13 mouse cellular contexts compared by ENCODE assay signal in genomic region chr8:4730942-4731341, GRCm38 (mm10). TPM values are rescaled to one million over a fixed set of nuclear protein-coding genes. Genes with fewer than 3 reads are reported as not detected.
A peak's percentile ranks its signal among the peaks of the same experiment; 100 is the strongest.
DNase-seq lines count a peak whose midpoint lies in the region; ATAC-seq and TF ChIP-seq lines count a peak whose summit lies in the region.
"Had no signal": no experiment of that assay in that cellular context is flagged by ENCODE, and none has a peak within 500 bp of the region (broad histone marks: within the 10 kb centered on the region; RNA-seq: fewer than 3 reads in every experiment).

No protein-coding gene starts in this region.

- no peak for ATAC-seq in liver, embryonic 14.5 days (ENCODE audit: insufficient read depth)
- ATAC-seq in liver, embryonic 12.5 days = no peak
- peak; percentile 36 for ATAC-seq in activated CD4-positive, CD25-positive, alpha-beta regulatory T cell, adult 4 months

- no peak for TF ChIP-seq POLR2A in CH12.LX (IDR thresholded peaks at IDR 0.05; ENCODE audit: low read depth, low read length)

- H3K36me3 ChIP-seq in liver, embryonic 14.5 days (replicated peaks; ENCODE audit: control insufficient read depth, insufficient read depth, low read depth) = peaks cover under 1% of the 10 kb centered on the region; the same call in 1 of the 2 replicates
- H3K36me3 ChIP-seq in liver, embryonic 12.5 days = peaks cover 10% of the 10 kb centered on the region
- H3K36me3 ChIP-seq in CH12.LX (replicated peaks in 1 of 2; ENCODE audit: control insufficient read depth in 1 of 2, insufficient read depth in 1 of 2, low read length in 1 of 2) = peaks cover 4 to 8% of the 10 kb centered on the region in 2 experiments

- no peak overlapping the region for H3K9ac ChIP-seq in liver, embryonic 14.5 days (replicated peaks)
- H3K9ac ChIP-seq in liver, embryonic 12.5 days = no peak overlapping the region
- H3K9ac ChIP-seq in CH12.LX (ENCODE audit: insufficient read depth, low read depth) = no peak overlapping the region
- H3K9ac ChIP-seq: embryonic facial prominence, embryonic 12.5 days; forebrain, embryonic 12.5 days; limb, embryonic 12.5 days had no signal

- in situ Hi-C loops in CH12.LX (cut with MboI; ENCODE audit: low pct_ligation_motif_present, low pct_unique_long_range_greater_than_20kb, low sequenced_read_pairs) = no loop called here

- dilution Hi-C loops in CH12.LX (cut with MboI; ENCODE audit: extremely low pct_ligation_motif_present, extremely low pct_unique_long_range_greater_than_20kb, low sequenced_read_pairs) = no loop called here

- no peaks in the 10 kb centered on the region for H3K27me3 ChIP-seq in liver, embryonic 14.5 days (ENCODE audit: control insufficient read depth, insufficient read depth, low read length)
- H3K27me3 ChIP-seq in liver, embryonic 12.5 days (replicated peaks) = no peaks in the 10 kb centered on the region
- H3K27me3 ChIP-seq in CH12.LX (replicated peaks) = no peaks in the 10 kb centered on the region
- H3K27me3 ChIP-seq: embryonic facial prominence, embryonic 12.5 days; forebrain, embryonic 12.5 days; limb, embryonic 12.5 days had no signal

- peak; percentile 80 for TF ChIP-seq RAD21 in CH12.LX (IDR thresholded peaks at IDR 0.05; ENCODE audit: low read depth, low read length)

- peak; percentile 65 for TF ChIP-seq CTCF in liver, embryonic 14.5 days (IDR thresholded peaks at IDR 0.05; ENCODE audit: low read depth)
- TF ChIP-seq CTCF in CH12.LX (conservative IDR thresholded peaks at IDR 0.05 in 1 of 2, IDR thresholded peaks at IDR 0.05 in 1 of 2; ENCODE audit: low read depth in 2 of 2, low read length in 2 of 2) = peak; percentile 33 to 80; a peak in 3 of 4 replicates

- no peak overlapping the region for H3K27ac ChIP-seq in liver, embryonic 14.5 days
- H3K27ac ChIP-seq in liver, embryonic 12.5 days = no peak overlapping the region
- H3K27ac ChIP-seq in CH12.LX (ENCODE audit: insufficient read depth, low read depth) = no peak overlapping the region
- H3K27ac ChIP-seq: embryonic facial prominence, embryonic 12.5 days; forebrain, embryonic 12.5 days; limb, embryonic 12.5 days had no signal

- no peaks in the 10 kb centered on the region for H3K9me3 ChIP-seq in liver, embryonic 14.5 days (ENCODE audit: control insufficient read depth, low read length)
- H3K9me3 ChIP-seq in liver, embryonic 12.5 days (replicated peaks) = no peaks in the 10 kb centered on the region
- H3K9me3 ChIP-seq in CH12.LX (replicated peaks; ENCODE audit: low read length) = no peaks in the 10 kb centered on the region
- H3K9me3 ChIP-seq: embryonic facial prominence, embryonic 12.5 days had no signal

- DNase-seq in liver, embryonic 14.5 days (ENCODE audit: low read depth in 3 of 3, low spot score in 3 of 3) = peak in 1 of 3 experiments; percentile 6
- peak; percentile 40 for DNase-seq in CH12.LX (ENCODE audit: extremely low read depth)
- DNase-seq in naive thymus-derived CD4-positive, alpha-beta T cell, adult 2 months (ENCODE audit: low read depth) = peak; percentile 12
- no peak for DNase-seq in Muller cell, postnatal 12 days (ENCODE audit: inconsistent ontology term)
- DNase-seq in left cerebral cortex, adult 18-20 months (ENCODE audit: low spot score in 2 of 2) = no peak
- DNase-seq: cerebellum, adult 8-10 months; gastrocnemius, postnatal 14 days; thymus, adult 2 months had no signal

- no peak for TF ChIP-seq EP300 in liver, embryonic 14.5 days (IDR thresholded peaks at IDR 0.05; ENCODE audit: low read depth)
- no peak for TF ChIP-seq EP300 in CH12.LX (IDR thresholded peaks at IDR 0.05; ENCODE audit: low read length)

- no peaks in the 10 kb centered on the region for H3K79me2 ChIP-seq in CH12.LX (replicated peaks; ENCODE audit: control insufficient read depth, extremely low read depth, insufficient read depth, poor library complexity, severe bottlenecking)

- H3K4me2 ChIP-seq in liver, embryonic 14.5 days (ENCODE audit: low read depth) = no peak overlapping the region
- no peak overlapping the region for H3K4me2 ChIP-seq in liver, embryonic 12.5 days
- no peak overlapping the region for H3K4me2 ChIP-seq in CH12.LX (ENCODE audit: insufficient read depth, low read depth, poor library complexity, severe bottlenecking)
- H3K4me2 ChIP-seq: embryonic facial prominence, embryonic 12.5 days; forebrain, embryonic 12.5 days; limb, embryonic 12.5 days had no signal

- no peaks in the 10 kb centered on the region for H3K4me1 ChIP-seq in liver, embryonic 14.5 days (replicated peaks; ENCODE audit: control insufficient read depth in 2 of 2, insufficient read depth in 2 of 2, low read length in 1 of 2)
- no peaks in the 10 kb centered on the region for H3K4me1 ChIP-seq in liver, embryonic 12.5 days
- H3K4me1 ChIP-seq in CH12.LX (ENCODE audit: control insufficient read depth in 1 of 2, insufficient read depth in 2 of 2) = no peaks in the 10 kb centered on the region
- H3K4me1 ChIP-seq: embryonic facial prominence, embryonic 12.5 days; forebrain, embryonic 12.5 days; limb, embryonic 12.5 days had no signal

- 40% methylated on average over 1 of the region's 1 CpGs for WGBS in liver, embryonic 14.5 days (ENCODE audit: insufficient replicate concordance)
- WGBS in liver, embryonic 12.5 days (ENCODE audit: insufficient replicate concordance) = 50% methylated on average over 1 of the region's 1 CpGs

- no peak overlapping the region for H3K4me3 ChIP-seq in liver, embryonic 14.5 days (ENCODE audit: insufficient read depth in 1 of 2, low read depth in 2 of 2, low read length in 2 of 2)
- no peak overlapping the region for H3K4me3 ChIP-seq in liver, embryonic 12.5 days
- no peak overlapping the region for H3K4me3 ChIP-seq in CH12.LX (replicated peaks in 1 of 3; ENCODE audit: low read depth in 2 of 3, low read length in 2 of 3, poor library complexity in 1 of 3)
- H3K4me3 ChIP-seq: embryonic facial prominence, embryonic 12.5 days; forebrain, embryonic 12.5 days; limb, embryonic 12.5 days had no signal

TF ChIP-seq in CH12.LX, 34 proteins besides CTCF, POLR2A, EP300 and RAD21:
- peak; percentile 68 for TF ChIP-seq SMC3 (IDR thresholded peaks at IDR 0.05; ENCODE audit: low read depth, low read length)
- no peak for TF ChIP-seq HCFC1 (IDR thresholded peaks at IDR 0.05; ENCODE audit: low read depth, low read length)
- no peak for TF ChIP-seq USF2 (conservative IDR thresholded peaks at IDR 0.05; ENCODE audit: low read depth, low read length)
TF ChIP-seq in CH12.LX: peak in this region for 1.

RNA-seq across cellular contexts. Expression of gene Shcbp1, which starts 48.4 kb away (rescaled TPM):
- 9.5 and 19.1 TPM in 2 replicates for polyA plus RNA-seq in liver, embryonic 14.5 days (2012; rRNA removed)
- 40.2 and 40.4 TPM in 2 replicates for polyA plus RNA-seq in liver, embryonic 14.5 days (2014; fragmentation: Nextera tagmentation; extraction: Ambion mirVana)
- polyA plus RNA-seq in liver, embryonic 12.5 days (2016; fragmentation: Nextera tagmentation; extraction: Ambion mirVana) = 53.5 and 55.5 TPM in 2 replicates
- total RNA-seq in CH12.LX (2012; rRNA removed) (39.9 and 44.0 TPM in 2 replicates), CH12.LX (2014; rRNA removed) (90.8 and 105 TPM in 2 replicates)
- 48.2 and 49.9 TPM in 2 replicates for polyA plus RNA-seq in CH12.LX (2012; ENCODE audit: insufficient read length, low read depth)
- polyA plus RNA-seq in activated CD4-positive, CD25-positive, alpha-beta regulatory T cell, adult 4 months (2017; shearing (Covaris generic)) = 10 to 100 TPM; 15.5 to 21.2 TPM
- 1 to 10 TPM in 1 of 2 experiments, under 1 TPM in 1; 0.84 to 1.4 TPM for total RNA-seq in left cerebral cortex, adult 18-20 months (2021)

Comparison
In these comparisons a context has a peak if more than half of its experiments do, and no peak if none do; other contexts are left out.
1. DNase-seq: peak in CH12.LX (single experiment) and naive thymus-derived CD4-positive, alpha-beta T cell, adult 2 months (single experiment); none in Muller cell, postnatal 12 days (single experiment) and left cerebral cortex, adult 18-20 months (0 of 2).